Mouse (Mus musculus): Measurements from ENCODE around the gene Plp1. TPM values are rescaled to one million over a fixed set of nuclear protein-coding genes. Genes with fewer than 3 reads are reported as not detected.

Plp1 gene
- total and polyA plus RNA-seq, 2 experiments from 2014 or later = 16.4 to 36.3 TPM

GRCm38 (mm10) chrX:136819752-136820151 is 2.7 kb upstream of the Plp1 start:
- Histone ChIP-seq H3K4me1 (ENCODE audit: insufficient read depth) (no peaks in the 10 kb centered on the region), H3K27ac (ENCODE audit: low read depth, low read length) (no peak overlapping the region), H3K4me2 (ENCODE audit: low read depth) (no peak overlapping the region), H3K9me3 (ENCODE audit: low read length) (no peaks in the 10 kb centered on the region), H3K4me3 (ENCODE audit: low read depth, low read length) (no peak overlapping the region), H3K27me3 (ENCODE audit: insufficient read depth, low read length) (no peaks in the 10 kb centered on the region), H3K9ac (no peak overlapping the region), H3K36me3 (ENCODE audit: insufficient read depth) (no peaks in the 10 kb centered on the region)
- DNase-seq (no peak), ATAC-seq (peak; percentile 53; the same call in 1 of the 2 replicates)
- no peak for TF ChIP-seq CTCF (IDR thresholded peaks at IDR 0.05; ENCODE audit: low read depth)
- WGBS = 78% methylated on average over 6 of the region's 6 CpGs

- H3K27ac ChIP-seq (ENCODE audit: low read depth, low read length) = no peak overlapping the region
- TF ChIP-seq CTCF (IDR thresholded peaks at IDR 0.05; ENCODE audit: low read depth) = peak; percentile 84
- no peaks in the 10 kb centered on the region for H3K9me3 ChIP-seq (ENCODE audit: low read length)
- peak; percentile 93 for ATAC-seq
- no peak overlapping the region for H3K4me3 ChIP-seq (ENCODE audit: low read depth, low read length)
- no peaks in the 10 kb centered on the region for H3K4me1 ChIP-seq (ENCODE audit: insufficient read depth)
- no peaks in the 10 kb centered on the region for H3K27me3 ChIP-seq (ENCODE audit: insufficient read depth, low read length)
- no peaks in the 10 kb centered on the region for H3K36me3 ChIP-seq (ENCODE audit: insufficient read depth)
- peak; percentile 85 for DNase-seq
- 8% methylated on average over 1 of the region's 1 CpGs for WGBS
- H3K4me2 ChIP-seq (ENCODE audit: low read depth) = no peak overlapping the region
- H3K9ac ChIP-seq = no peak overlapping the region
These were observed 2.2 kb upstream of the Plp1 start for GRCm38 (mm10) chrX:136820250-136820649.

- peak; percentile 86; the same call in 1 of the 2 replicates for ATAC-seq
- Histone ChIP-seq H3K9ac (no peak overlapping the region), H3K9me3 (ENCODE audit: low read length) (no peaks in the 10 kb centered on the region), H3K4me1 (ENCODE audit: insufficient read depth) (no peaks in the 10 kb centered on the region), H3K36me3 (ENCODE audit: insufficient read depth) (no peaks in the 10 kb centered on the region), H3K4me2 (ENCODE audit: low read depth) (no peak overlapping the region), H3K4me3 (ENCODE audit: low read depth, low read length) (no peak overlapping the region), H3K27me3 (ENCODE audit: insufficient read depth, low read length) (no peaks in the 10 kb centered on the region), H3K27ac (ENCODE audit: low read depth, low read length) (peak overlapping the region; percentile 57; the same call in 1 of the 2 replicates)
- TF ChIP-seq CTCF (IDR thresholded peaks at IDR 0.05; ENCODE audit: low read depth) = no peak
- 48% methylated on average over 4 of the region's 4 CpGs for WGBS
- DNase-seq = peak; percentile 52
These were observed 2.5 kb downstream of the Plp1 start for GRCm38 (mm10) chrX:136825016-136825415.

GRCm38 (mm10) chrX:136828610-136829009 is 6.1 kb downstream of the Plp1 start:
- no peak for TF ChIP-seq CTCF (IDR thresholded peaks at IDR 0.05; ENCODE audit: low read depth)
- no peak for DNase-seq
- Histone ChIP-seq H3K4me3 (ENCODE audit: low read depth, low read length) (no peak overlapping the region), H3K27ac (ENCODE audit: low read depth, low read length) (no peak overlapping the region), H3K4me2 (ENCODE audit: low read depth) (no peak overlapping the region), H3K9me3 (ENCODE audit: low read length) (no peaks in the 10 kb centered on the region), H3K36me3 (ENCODE audit: insufficient read depth) (no peaks in the 10 kb centered on the region), H3K27me3 (ENCODE audit: insufficient read depth, low read length) (no peaks in the 10 kb centered on the region), H3K4me1 (ENCODE audit: insufficient read depth) (no peaks in the 10 kb centered on the region), H3K9ac (no peak overlapping the region)
- ATAC-seq = no peak

GRCm38 (mm10) chrX:136850300-136850699 is 27.8 kb downstream of the Plp1 start:
- no peak overlapping the region for H3K27ac ChIP-seq (ENCODE audit: low read depth, low read length)
- 29% methylated on average over 3 of the region's 3 CpGs for WGBS
- DNase-seq = peak; percentile 11

GRCm38 (mm10) chrX:136868061-136869040 is 45.9 kb downstream of the Plp1 start, which contains the start of gene Rab9b:
TSS of gene Rab9b (minus strand) at chrX:136868755.
- ATAC-seq (peak; percentile 94), DNase-seq (peak; percentile 79)
- Histone ChIP-seq H3K9me3 (ENCODE audit: low read length) (no peaks in the 10 kb centered on the region), H3K4me2 (ENCODE audit: low read depth) (peak within 1 kb of the TSS; percentile 47), H3K4me1 (ENCODE audit: insufficient read depth) (no peaks in the 10 kb centered on the region), H3K9ac (peak within 1 kb of the TSS; percentile 72), H3K36me3 (ENCODE audit: insufficient read depth) (no peaks in the 10 kb centered on the region), H3K27me3 (ENCODE audit: insufficient read depth, low read length) (no peaks in the 10 kb centered on the region), H3K27ac (ENCODE audit: low read depth, low read length) (peak within 1 kb of the TSS; percentile 84), H3K4me3 (ENCODE audit: low read depth, low read length) (peak within 1 kb of the TSS; percentile 51)
- 18% methylated on average over 22 of the region's 36 CpGs for WGBS
- no peak for TF ChIP-seq CTCF (IDR thresholded peaks at IDR 0.05; ENCODE audit: low read depth)

More at GRCm38 (mm10) chrX:136850300-136850699, 27.8 kb downstream of the Plp1 start:
- Histone ChIP-seq H3K27me3 (ENCODE audit: insufficient read depth, low read length) (no peaks in the 10 kb centered on the region), H3K4me2 (ENCODE audit: low read depth) (no peak overlapping the region), H3K36me3 (ENCODE audit: insufficient read depth) (no peaks in the 10 kb centered on the region), H3K4me3 (ENCODE audit: low read depth, low read length) (no peak overlapping the region), H3K9me3 (ENCODE audit: low read length) (no peaks in the 10 kb centered on the region), H3K4me1 (ENCODE audit: insufficient read depth) (no peaks in the 10 kb centered on the region), H3K9ac (no peak overlapping the region)
- ATAC-seq = peak; percentile 38; the same call in 1 of the 2 replicates
- peak; percentile 62 for TF ChIP-seq CTCF (IDR thresholded peaks at IDR 0.05; ENCODE audit: low read depth)

Other genes starting within 250 kb of the Plp1 start
- 47.3 and 49.8 TPM in 2 replicates for gene Tceal3, start 231.8 kb upstream of the Plp1 start, total RNA-seq (2014; rRNA removed)
- gene Tceal3, start 231.8 kb upstream of the Plp1 start, polyA plus RNA-seq (2015; fragmentation: Nextera tagmentation; extraction: Ambion mirVana) = 78.4 and 81.2 TPM in 2 replicates
- 23.8 TPM in 2 replicates for gene Tceal1, start 114.7 kb upstream of the Plp1 start, total RNA-seq (2014; rRNA removed)
- gene Tceal1, start 114.7 kb upstream of the Plp1 start, polyA plus RNA-seq (2015; fragmentation: Nextera tagmentation; extraction: Ambion mirVana) = 19.7 and 20.7 TPM in 2 replicates
- gene Morf4l2, start 79.0 kb upstream of the Plp1 start, total RNA-seq (2014; rRNA removed) = 542 and 544 TPM in 2 replicates
- gene Morf4l2, start 79.0 kb upstream of the Plp1 start, polyA plus RNA-seq (2015; fragmentation: Nextera tagmentation; extraction: Ambion mirVana) = 603 and 616 TPM in 2 replicates
- gene Glra4, start 42.5 kb upstream of the Plp1 start, total RNA-seq (2014; rRNA removed) = 0.08 TPM in 1 of 2 replicates, not detected in the other
- gene Glra4, start 42.5 kb upstream of the Plp1 start, polyA plus RNA-seq (2015; fragmentation: Nextera tagmentation; extraction: Ambion mirVana) = not detected in 2 replicates
- gene Rab9b, start 46.1 kb downstream of the Plp1 start, total RNA-seq (2014; rRNA removed) = 39.0 and 42.2 TPM in 2 replicates
- gene Rab9b, start 46.1 kb downstream of the Plp1 start, polyA plus RNA-seq (2015; fragmentation: Nextera tagmentation; extraction: Ambion mirVana) = 8.7 and 18.3 TPM in 2 replicates
- not detected in 2 replicates for gene H2bfm, start 104.7 kb downstream of the Plp1 start, total RNA-seq (2014; rRNA removed)
- gene H2bfm, start 104.7 kb downstream of the Plp1 start, polyA plus RNA-seq (2015; fragmentation: Nextera tagmentation; extraction: Ambion mirVana) = not detected in 2 replicates
- 51.5 and 52.3 TPM in 2 replicates for gene Tmsb15b2, start 152.8 kb downstream of the Plp1 start, total RNA-seq (2014; rRNA removed)
- gene Tmsb15b2, start 152.8 kb downstream of the Plp1 start, polyA plus RNA-seq (2015; fragmentation: Nextera tagmentation; extraction: Ambion mirVana) = 107 and 157 TPM in 2 replicates
- 9.7 and 11.5 TPM in 2 replicates for gene Tmsb15l, start 154.2 kb downstream of the Plp1 start, total RNA-seq (2014; rRNA removed)
- 8.7 and 12.7 TPM in 2 replicates for gene Tmsb15l, start 154.2 kb downstream of the Plp1 start, polyA plus RNA-seq (2015; fragmentation: Nextera tagmentation; extraction: Ambion mirVana)
- 45.7 and 50.2 TPM in 2 replicates for gene Tmsb15b1, start 154.2 kb downstream of the Plp1 start, total RNA-seq (2014; rRNA removed)
- gene Tmsb15b1, start 154.2 kb downstream of the Plp1 start, polyA plus RNA-seq (2015; fragmentation: Nextera tagmentation; extraction: Ambion mirVana) = 66.3 and 83.7 TPM in 2 replicates
- gene Zcchc18, start 170.5 kb downstream of the Plp1 start, total RNA-seq (2014; rRNA removed) = 197 and 225 TPM in 2 replicates
- 361 and 445 TPM in 2 replicates for gene Zcchc18, start 170.5 kb downstream of the Plp1 start, polyA plus RNA-seq (2015; fragmentation: Nextera tagmentation; extraction: Ambion mirVana)
- 18.7 and 48.5 TPM in 2 replicates for gene Slc25a53, start 215.6 kb downstream of the Plp1 start, total RNA-seq (2014; rRNA removed)
- 10.7 and 12.3 TPM in 2 replicates for gene Slc25a53, start 215.6 kb downstream of the Plp1 start, polyA plus RNA-seq (2015; fragmentation: Nextera tagmentation; extraction: Ambion mirVana)
- 10.3 and 13.7 TPM in 2 replicates for gene Fam199x, start 226.9 kb downstream of the Plp1 start, total RNA-seq (2014; rRNA removed)
- gene Fam199x, start 226.9 kb downstream of the Plp1 start, polyA plus RNA-seq (2015; fragmentation: Nextera tagmentation; extraction: Ambion mirVana) = 3.2 and 5.3 TPM in 2 replicates